Mouse (Mus musculus): Measurements from ENCODE around the gene AI661453.

AI661453 gene

DNA sequence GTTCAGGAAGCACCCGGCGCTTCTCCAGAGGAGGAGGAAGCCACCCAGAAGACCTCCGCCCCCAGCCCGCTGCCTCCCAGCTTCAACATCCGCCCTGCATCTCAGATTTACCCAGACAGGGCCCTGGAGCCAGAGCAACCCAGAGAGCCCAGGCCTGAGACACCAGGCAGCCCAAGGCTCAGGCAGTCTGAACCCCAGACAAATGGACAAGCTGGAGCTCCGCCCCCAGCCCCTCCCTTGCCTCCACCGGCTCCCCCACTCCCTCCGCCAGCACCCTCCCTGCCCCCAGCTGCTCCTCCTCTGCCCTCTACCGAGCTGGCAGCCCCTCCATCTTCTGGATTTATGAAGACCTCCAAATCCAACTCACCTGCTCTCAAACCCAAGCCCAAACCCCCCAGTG is 29.9 kb downstream of the AI661453 start:
- peak overlapping the region; percentile 26 for H3K4me3 ChIP-seq (replicated peaks; ENCODE audit: low read length)
- H3K36me3 ChIP-seq (ENCODE audit: insufficient read depth, low read length), result peaks cover 4% of the 10 kb centered on the region; the same call in 1 of the 2 replicates
- peaks cover 63% of the 10 kb centered on the region for H3K27me3 ChIP-seq (ENCODE audit: insufficient read depth, low read length)
- TF ChIP-seq POU5F1 (IDR thresholded peaks at IDR 0.05; ENCODE audit: borderline replicate concordance, low read length), result no peak
- no peak for TF ChIP-seq NANOG (IDR thresholded peaks at IDR 0.05; ENCODE audit: borderline replicate concordance, low read length)
- no peak for TF ChIP-seq CTCF (conservative IDR thresholded peaks at IDR 0.05; ENCODE audit: low read length)
- H3K9me3 ChIP-seq (ENCODE audit: low read length), result no peaks in the 10 kb centered on the region
- H3K4me1 ChIP-seq (replicated peaks; ENCODE audit: low read depth, low read length), result peaks cover 96% of the 10 kb centered on the region

DNA sequence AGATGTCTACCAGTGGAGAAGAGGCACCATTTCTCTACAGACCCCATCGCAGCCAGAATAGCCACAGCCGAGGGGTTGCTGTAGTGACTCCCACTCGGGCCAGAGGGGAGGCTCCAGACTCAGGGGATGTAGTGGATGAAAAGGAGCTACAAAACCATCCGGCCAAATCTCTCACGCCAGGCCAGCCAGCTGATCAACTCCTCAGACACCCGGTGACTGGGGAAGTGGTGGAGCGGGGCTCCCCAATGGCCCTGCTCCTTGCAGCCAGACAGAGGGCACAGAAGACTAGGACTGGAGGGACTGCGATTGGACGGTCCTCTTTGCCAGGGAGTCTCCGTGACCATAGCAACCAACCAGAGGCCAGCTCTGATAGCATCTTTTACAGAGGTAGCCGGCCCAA is 31.2 kb downstream of the AI661453 start:
- no peaks in the 10 kb centered on the region for H3K9me3 ChIP-seq (ENCODE audit: low read length)
- H3K27me3 ChIP-seq (ENCODE audit: insufficient read depth, low read length), result peaks cover 60% of the 10 kb centered on the region

DNA sequence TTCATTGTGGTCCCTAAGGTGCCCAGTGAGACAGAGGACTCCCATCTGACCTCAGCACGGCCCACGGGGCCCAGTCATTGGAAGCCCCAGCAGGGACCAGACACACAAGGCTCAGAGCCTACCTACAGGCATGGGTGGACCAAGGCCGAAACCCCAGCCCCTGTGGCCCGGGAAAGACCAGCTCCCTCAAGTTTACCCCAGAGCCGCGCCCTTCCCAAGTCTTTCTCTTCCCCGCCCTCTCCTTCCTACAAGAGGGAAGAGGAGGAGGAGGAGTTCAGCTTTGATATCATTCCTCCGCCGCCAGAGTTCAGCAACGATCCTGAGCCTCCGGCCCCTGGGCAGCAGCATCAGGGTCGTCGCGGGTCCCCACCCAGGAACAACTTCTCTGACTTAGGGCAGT is 31.6 kb downstream of the AI661453 start:
- TF ChIP-seq CTCF (conservative IDR thresholded peaks at IDR 0.05; ENCODE audit: low read length), result no peak
- Histone ChIP-seq H3K36me3 (ENCODE audit: insufficient read depth, low read length) (peaks cover 4% of the 10 kb centered on the region; the same call in 1 of the 2 replicates), H3K4me1 (replicated peaks; ENCODE audit: low read depth, low read length) (peaks cover 92% of the 10 kb centered on the region)

More for the DNA sequence above, 31.2 kb downstream of the AI661453 start:
- TF ChIP-seq NANOG (IDR thresholded peaks at IDR 0.05; ENCODE audit: borderline replicate concordance, low read length), result no peak
- H3K4me1 ChIP-seq (replicated peaks; ENCODE audit: low read depth, low read length), result peaks cover 92% of the 10 kb centered on the region
- peak overlapping the region; percentile 72 for H3K4me3 ChIP-seq (replicated peaks; ENCODE audit: low read length)
- peaks cover 4% of the 10 kb centered on the region; the same call in 1 of the 2 replicates for H3K36me3 ChIP-seq (ENCODE audit: insufficient read depth, low read length)

DNA sequence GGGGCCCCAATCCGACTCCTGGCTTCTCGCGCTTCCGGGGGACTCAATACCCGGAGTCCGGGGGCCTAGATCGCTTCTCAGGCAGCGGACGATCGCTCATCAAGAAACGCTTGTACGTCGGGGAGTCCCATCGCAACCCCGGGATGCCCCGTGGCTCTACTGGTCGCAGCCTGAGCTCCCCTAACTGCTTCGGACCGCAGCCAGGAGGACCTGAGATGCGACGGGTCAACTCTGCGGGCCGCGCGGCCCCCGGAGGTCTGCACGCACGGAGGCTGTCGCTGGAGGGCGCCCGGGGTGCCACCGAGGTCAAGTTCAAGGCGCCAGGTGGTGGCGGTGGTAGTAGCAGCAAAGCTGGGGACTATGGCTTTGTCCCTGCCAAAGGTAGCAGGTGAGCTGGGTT is 32.1 kb downstream of the AI661453 start:
- Histone ChIP-seq H3K27me3 (ENCODE audit: insufficient read depth, low read length) (peaks cover 60% of the 10 kb centered on the region), H3K36me3 (ENCODE audit: insufficient read depth, low read length) (peaks cover 4% of the 10 kb centered on the region; the same call in 1 of the 2 replicates), H3K9me3 (ENCODE audit: low read length) (no peaks in the 10 kb centered on the region), H3K4me1 (replicated peaks; ENCODE audit: low read depth, low read length) (peaks cover 92% of the 10 kb centered on the region), H3K4me3 (replicated peaks; ENCODE audit: low read length) (peak overlapping the region; percentile 72)
- TF ChIP-seq CTCF (conservative IDR thresholded peaks at IDR 0.05; ENCODE audit: low read length), result no peak
- TF ChIP-seq POU5F1 (IDR thresholded peaks at IDR 0.05; ENCODE audit: borderline replicate concordance, low read length), result no peak
- TF ChIP-seq NANOG (IDR thresholded peaks at IDR 0.05; ENCODE audit: borderline replicate concordance, low read length), result no peak

More for the DNA sequence above, 31.6 kb downstream of the AI661453 start:
- Histone ChIP-seq H3K4me3 (replicated peaks; ENCODE audit: low read length) (peak overlapping the region; percentile 72), H3K9me3 (ENCODE audit: low read length) (no peaks in the 10 kb centered on the region), H3K27me3 (ENCODE audit: insufficient read depth, low read length) (peaks cover 60% of the 10 kb centered on the region)

DNA sequence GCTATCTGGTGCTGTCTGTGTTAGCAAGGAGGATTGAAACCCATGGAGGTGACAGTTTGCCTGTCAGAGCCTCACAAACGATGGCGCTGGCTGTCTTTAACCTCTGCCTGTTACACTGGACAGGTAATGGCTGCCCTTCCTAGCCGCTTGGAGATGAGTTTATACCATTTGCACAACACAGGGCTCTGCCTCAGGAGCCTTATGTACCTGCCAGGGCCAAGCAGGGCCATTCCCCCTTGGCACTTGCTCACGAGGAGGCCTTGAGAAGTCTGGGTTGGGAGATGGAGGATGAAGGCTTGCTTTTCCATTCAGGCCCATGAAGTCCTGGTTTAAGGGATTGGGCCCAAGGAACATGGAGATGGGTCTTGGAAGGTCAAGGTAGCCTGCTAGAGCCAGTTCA is 33.2 kb downstream of the AI661453 start:
- Histone ChIP-seq H3K36me3 (ENCODE audit: insufficient read depth, low read length) (peaks cover 4% of the 10 kb centered on the region; the same call in 1 of the 2 replicates), H3K9me3 (ENCODE audit: low read length) (no peaks in the 10 kb centered on the region), H3K4me1 (replicated peaks; ENCODE audit: low read depth, low read length) (peaks cover 90% of the 10 kb centered on the region), H3K4me3 (replicated peaks; ENCODE audit: low read length) (no peak overlapping the region), H3K27me3 (ENCODE audit: insufficient read depth, low read length) (peaks cover 51% of the 10 kb centered on the region)
- no peak for TF ChIP-seq POU5F1 (IDR thresholded peaks at IDR 0.05; ENCODE audit: borderline replicate concordance, low read length)

DNA sequence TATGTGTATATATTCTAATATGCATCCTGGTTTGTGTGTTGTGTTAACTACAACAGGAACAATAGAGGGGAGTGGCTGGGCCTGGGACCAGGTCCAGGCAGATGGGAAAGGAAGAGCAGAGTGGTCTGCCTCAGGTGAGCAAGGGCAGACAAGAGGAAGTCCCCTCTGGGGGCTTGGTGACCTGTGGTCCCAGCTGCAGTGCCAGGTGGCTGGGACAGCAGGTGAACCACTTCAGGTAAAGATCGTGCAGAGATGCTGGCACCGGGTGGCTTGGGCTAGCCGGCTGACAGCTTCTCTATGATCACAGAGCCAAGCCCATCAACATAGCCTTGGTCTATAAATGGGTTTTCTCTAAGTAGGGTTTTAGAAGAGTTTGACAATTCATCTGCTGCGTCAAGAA is 33.7 kb downstream of the AI661453 start:
- TF ChIP-seq NANOG (IDR thresholded peaks at IDR 0.05; ENCODE audit: borderline replicate concordance, low read length) (no peak), POU5F1 (IDR thresholded peaks at IDR 0.05; ENCODE audit: borderline replicate concordance, low read length) (no peak), CTCF (conservative IDR thresholded peaks at IDR 0.05; ENCODE audit: low read length) (no peak)
- no peaks in the 10 kb centered on the region for H3K9me3 ChIP-seq (ENCODE audit: low read length)
- peaks cover 46% of the 10 kb centered on the region for H3K27me3 ChIP-seq (ENCODE audit: insufficient read depth, low read length)
- H3K36me3 ChIP-seq (ENCODE audit: insufficient read depth, low read length), result peaks cover 4% of the 10 kb centered on the region; the same call in 1 of the 2 replicates
- no peak overlapping the region for H3K4me3 ChIP-seq (replicated peaks; ENCODE audit: low read length)
- peaks cover 85% of the 10 kb centered on the region for H3K4me1 ChIP-seq (replicated peaks; ENCODE audit: low read depth, low read length)

DNA sequence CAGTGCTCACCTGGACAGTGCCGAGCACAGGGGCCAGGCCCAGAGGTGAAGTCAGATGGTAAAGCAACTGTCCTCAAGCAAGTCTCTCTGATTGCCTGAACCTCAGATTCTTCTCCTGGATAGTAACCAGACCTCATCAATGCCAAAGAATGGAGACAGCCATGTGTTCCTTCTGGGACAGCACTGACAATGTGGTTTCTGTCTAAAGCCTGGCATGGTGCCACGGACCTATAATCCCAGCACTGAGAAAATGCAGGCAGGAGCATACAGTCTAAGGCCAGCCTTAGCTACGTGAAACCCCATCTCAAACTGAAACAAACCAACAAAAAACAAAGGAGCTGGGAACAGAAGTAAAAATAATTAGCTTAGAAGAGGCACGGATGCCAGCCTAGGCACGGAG is 34.3 kb downstream of the AI661453 start:
- peaks cover 41% of the 10 kb centered on the region for H3K27me3 ChIP-seq (ENCODE audit: insufficient read depth, low read length)
- peaks cover 80% of the 10 kb centered on the region for H3K4me1 ChIP-seq (replicated peaks; ENCODE audit: low read depth, low read length)
- H3K36me3 ChIP-seq (ENCODE audit: insufficient read depth, low read length), result peaks cover 4% of the 10 kb centered on the region; the same call in 1 of the 2 replicates
- no peaks in the 10 kb centered on the region for H3K9me3 ChIP-seq (ENCODE audit: low read length)
- no peak overlapping the region for H3K4me3 ChIP-seq (replicated peaks; ENCODE audit: low read length)
- no peak for TF ChIP-seq CTCF (conservative IDR thresholded peaks at IDR 0.05; ENCODE audit: low read length)
- no peak for TF ChIP-seq POU5F1 (IDR thresholded peaks at IDR 0.05; ENCODE audit: borderline replicate concordance, low read length)
- no peak for TF ChIP-seq NANOG (IDR thresholded peaks at IDR 0.05; ENCODE audit: borderline replicate concordance, low read length)

DNA sequence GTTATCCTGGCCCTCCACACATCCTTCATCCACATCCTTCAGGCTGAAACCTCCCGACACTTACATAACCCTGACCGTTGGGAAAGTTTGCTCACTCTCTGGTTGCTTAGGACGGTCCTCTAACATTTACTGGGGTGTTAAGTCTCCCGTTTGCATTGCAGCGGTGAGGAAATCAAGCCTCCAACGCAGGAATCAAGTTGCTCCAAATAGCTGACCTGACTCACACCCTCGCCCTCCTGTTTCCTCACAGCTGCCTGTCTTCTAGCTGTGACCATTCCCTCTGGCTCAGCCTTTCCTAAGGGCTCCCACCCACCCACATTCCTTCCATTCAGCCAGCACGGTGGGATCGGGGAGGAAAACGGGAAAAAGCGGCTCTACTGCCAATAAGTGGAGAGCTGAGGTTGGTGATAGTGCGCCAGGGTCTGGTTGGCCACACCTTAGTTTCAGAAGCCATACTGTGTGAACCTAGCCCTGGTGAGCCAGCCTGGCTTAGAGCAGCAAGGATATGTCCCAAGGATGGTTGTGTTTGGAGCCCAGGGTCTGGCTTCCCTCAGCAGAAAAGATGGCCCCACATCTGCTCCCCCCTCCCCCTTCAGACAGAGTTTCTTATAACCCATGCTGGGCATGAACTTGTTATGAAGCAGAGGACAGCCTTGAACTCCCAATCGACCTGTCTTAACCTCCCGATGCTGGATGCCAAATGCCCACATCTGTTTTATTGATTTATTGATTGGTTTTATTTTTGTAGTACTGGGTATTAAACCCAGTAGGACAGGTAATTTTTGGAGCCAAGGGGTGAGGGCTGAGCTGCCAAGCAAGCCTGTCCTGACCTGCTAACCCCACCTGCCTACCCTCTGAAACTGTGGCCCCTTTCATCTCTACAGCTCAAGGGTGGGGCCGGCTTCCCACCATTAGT is 36.3 kb downstream of the AI661453 start:
- Histone ChIP-seq H3K4me3 (replicated peaks; ENCODE audit: low read length) (peak overlapping the region; percentile 32; the same call in 1 of the 2 replicates), H3K9me3 (ENCODE audit: low read length) (no peaks in the 10 kb centered on the region), H3K27me3 (ENCODE audit: insufficient read depth, low read length) (peaks cover 22% of the 10 kb centered on the region), H3K4me1 (replicated peaks; ENCODE audit: low read depth, low read length) (peaks cover 61% of the 10 kb centered on the region), H3K36me3 (ENCODE audit: insufficient read depth, low read length) (no peaks in the 10 kb centered on the region)
- TF ChIP-seq CTCF (conservative IDR thresholded peaks at IDR 0.05; ENCODE audit: low read length) (no peak), NANOG (IDR thresholded peaks at IDR 0.05; ENCODE audit: borderline replicate concordance, low read length) (no peak), POU5F1 (IDR thresholded peaks at IDR 0.05; ENCODE audit: borderline replicate concordance, low read length) (no peak)
